Mouse (Mus musculus): ENCODE measurements at regions not wholly inside any gene's neighbourhood (a gene's known extent, or its start where the extent isn't known, plus 50 kb on each side); places are given as distances from the start of the nearest gene placed in this dataset.

DNA sequence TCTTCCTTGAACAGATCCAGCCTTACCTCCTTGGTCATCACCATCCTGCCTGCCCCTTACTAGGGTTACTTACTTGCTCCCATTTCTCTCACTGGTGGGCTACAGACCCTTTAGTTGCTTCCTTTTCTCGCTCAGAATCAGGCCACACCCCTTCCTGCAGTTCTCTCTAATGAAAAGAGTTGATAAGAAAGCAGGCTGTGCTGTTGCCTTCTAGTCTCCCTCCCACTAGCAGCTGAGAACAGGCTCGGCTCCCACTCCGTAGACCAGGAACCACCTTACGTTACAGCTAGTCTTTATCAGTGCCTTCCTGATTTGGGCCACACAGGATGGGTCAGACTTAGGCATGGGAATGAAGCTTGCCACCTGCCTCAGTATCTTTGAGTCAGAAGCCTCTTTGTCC is 117.3 kb upstream of the Azi2 start:
- no peak for TF ChIP-seq CHD2 (IDR thresholded peaks at IDR 0.05; ENCODE audit: low read depth, low read length)
- no peak for TF ChIP-seq ZC3H11A (IDR thresholded peaks at IDR 0.05; ENCODE audit: borderline replicate concordance, low read depth, low read length)

All from ES-E14 (cell line).